Comparison of ENCODE assay signal across 9 mouse cellular contexts in the genomic region with DNA sequence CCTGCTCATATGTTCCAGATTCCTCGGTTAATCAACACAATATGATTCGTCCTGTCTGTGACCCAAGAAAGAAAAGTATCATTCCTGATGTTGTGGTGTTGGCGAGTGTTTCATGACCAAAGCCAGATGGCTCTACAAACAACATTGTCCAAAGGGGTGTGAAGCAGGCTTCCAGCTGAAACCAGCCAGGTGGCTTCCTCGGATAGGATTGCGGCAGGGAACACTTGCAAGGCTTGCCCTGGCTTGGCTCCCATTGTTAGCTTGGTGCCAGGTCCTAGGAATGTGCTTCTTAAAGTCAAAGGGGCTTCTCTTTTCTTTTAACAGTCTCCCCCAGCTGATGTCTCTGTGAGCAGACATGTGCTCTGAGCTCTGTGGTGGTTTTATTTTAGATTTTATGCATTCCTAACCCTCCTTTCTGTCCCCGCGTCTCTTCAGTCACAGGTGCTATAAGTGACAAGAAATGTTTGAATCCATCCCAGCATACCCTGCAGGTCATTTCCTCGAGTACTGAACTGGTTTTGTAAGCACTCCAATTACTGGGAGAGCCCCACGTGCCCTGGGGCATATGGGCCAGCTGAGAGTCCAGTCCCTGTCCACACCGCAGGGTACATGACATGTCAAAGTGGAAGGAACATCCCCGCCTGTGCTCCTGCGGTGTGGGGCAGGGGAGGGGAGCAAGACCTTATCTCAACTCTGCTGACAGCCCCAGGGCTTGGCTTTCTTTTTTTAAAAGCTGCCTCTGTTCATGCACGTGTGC.
DNase-seq lines count a peak whose midpoint lies in the region; ATAC-seq and TF ChIP-seq lines count a peak whose summit lies in the region.
"Had no signal": no experiment of that assay in that cellular context is flagged by ENCODE, and none has a peak within 500 bp of the region (broad histone marks: within the 10 kb centered on the region; RNA-seq: fewer than 3 reads in every experiment).

No protein-coding gene starts in this region.

- WGBS in limb, embryonic 13.5 days: 47% methylated on average over 13 of the region's 13 CpGs
- WGBS in intestine, postnatal 0 days: 58% methylated on average over 13 of the region's 13 CpGs

- peaks cover 22% of the 10 kb centered on the region for H3K4me1 ChIP-seq in limb, embryonic 13.5 days
- no peaks in the 10 kb centered on the region for H3K4me1 ChIP-seq in intestine, postnatal 0 days (replicated peaks; ENCODE audit: control insufficient read depth, insufficient read depth, low read length)
- H3K4me1 ChIP-seq: midbrain, embryonic 12.5 days had no signal

- no peaks in the 10 kb centered on the region for H3K36me3 ChIP-seq in limb, embryonic 13.5 days
- H3K36me3 ChIP-seq in intestine, postnatal 0 days (ENCODE audit: control insufficient read depth, insufficient read depth): no peaks in the 10 kb centered on the region
- H3K36me3 ChIP-seq: midbrain, embryonic 12.5 days had no signal

- peak overlapping the region; percentile 92 for H3K27ac ChIP-seq in left cerebral cortex, adult 2 months
- H3K27ac ChIP-seq in limb, embryonic 13.5 days: no peak overlapping the region
- no peak overlapping the region for H3K27ac ChIP-seq in intestine, postnatal 0 days (ENCODE audit: low read depth, low read length)
- H3K27ac ChIP-seq: midbrain, embryonic 12.5 days had no signal

- H3K9me3 ChIP-seq in limb, embryonic 13.5 days: 0 out of 2 replicates have a peak, but pooled peaks cover 3% of the 10 kb centered on the region
- no peaks in the 10 kb centered on the region for H3K9me3 ChIP-seq in intestine, postnatal 0 days (ENCODE audit: control insufficient read depth)
- H3K9me3 ChIP-seq: midbrain, embryonic 12.5 days had no signal

- H3K27me3 ChIP-seq in limb, embryonic 13.5 days: no peaks in the 10 kb centered on the region
- H3K27me3 ChIP-seq in intestine, postnatal 0 days (replicated peaks; ENCODE audit: control insufficient read depth, insufficient read depth, low read length): no peaks in the 10 kb centered on the region
- H3K27me3 ChIP-seq: midbrain, embryonic 12.5 days had no signal

- H3K4me2 ChIP-seq in limb, embryonic 13.5 days (replicated peaks): no peak overlapping the region
- H3K4me2 ChIP-seq in intestine, postnatal 0 days (replicated peaks; ENCODE audit: low read depth): no peak overlapping the region
- H3K4me2 ChIP-seq: midbrain, embryonic 12.5 days had no signal

- H3K9ac ChIP-seq in limb, embryonic 13.5 days: no peak overlapping the region
- H3K9ac ChIP-seq in intestine, postnatal 0 days (ENCODE audit: low read depth, low read length): no peak overlapping the region
- H3K9ac ChIP-seq: midbrain, embryonic 12.5 days had no signal

- no peak for TF ChIP-seq CTCF in left cerebral cortex, adult 2 months (IDR thresholded peaks at IDR 0.05)
- TF ChIP-seq CTCF in intestine, postnatal 0 days (IDR thresholded peaks at IDR 0.05; ENCODE audit: low read depth): no peak

- intact Hi-C loops in left cerebral cortex, adult 2 months (cut with DNase I): no loop called here

- no peak overlapping the region for H3K4me3 ChIP-seq in left cerebral cortex, adult 2 months
- no peak overlapping the region for H3K4me3 ChIP-seq in limb, embryonic 13.5 days
- no peak overlapping the region for H3K4me3 ChIP-seq in intestine, postnatal 0 days (ENCODE audit: low read depth, low read length)
- H3K4me3 ChIP-seq: midbrain, embryonic 12.5 days had no signal

- DNase-seq in left cerebral cortex, adult 2 months (ENCODE audit: extremely low spot score in 1 of 2, low spot score in 2 of 2): no peak
- no peak for DNase-seq in left cerebral cortex, adult 9 months (ENCODE audit: low spot score in 2 of 2)
- DNase-seq in cerebellum, adult 9-11 months: peak; percentile 96
- DNase-seq in heart, adult 9 months (ENCODE audit: low spot score in 2 of 2): peak; percentile 35 to 49
- no peak for DNase-seq in urinary bladder, adult 2 months (ENCODE audit: low spot score)
- no peak for DNase-seq in T-cell, adult 2 months (ENCODE audit: low spot score)

- peak; percentile 44; the same call in 1 of the 2 replicates for ATAC-seq in limb, embryonic 13.5 days (ENCODE audit: low FRiP score, low read depth)
- ATAC-seq in intestine, postnatal 0 days: no peak

Comparison
In these comparisons a context has a peak if more than half of its experiments do, and no peak if none do; other contexts are left out.
1. DNase-seq: peak in cerebellum, adult 9-11 months (single experiment) and heart, adult 9 months (2 of 2); none in left cerebral cortex, adult 2 months (0 of 2), left cerebral cortex, adult 9 months (0 of 2), urinary bladder, adult 2 months (single experiment) and T-cell, adult 2 months (single experiment).